Mouse (Mus musculus): ENCODE results near the gene Lrp8. TPM values are rescaled to one million over a fixed set of nuclear protein-coding genes. Genes with fewer than 3 reads are reported as not detected.

Gene Lrp8
- 43.3 and 48.3 TPM in 2 replicates for polyA plus RNA-seq (2016; fragmentation: Nextera tagmentation; extraction: Ambion mirVana)

DNA sequence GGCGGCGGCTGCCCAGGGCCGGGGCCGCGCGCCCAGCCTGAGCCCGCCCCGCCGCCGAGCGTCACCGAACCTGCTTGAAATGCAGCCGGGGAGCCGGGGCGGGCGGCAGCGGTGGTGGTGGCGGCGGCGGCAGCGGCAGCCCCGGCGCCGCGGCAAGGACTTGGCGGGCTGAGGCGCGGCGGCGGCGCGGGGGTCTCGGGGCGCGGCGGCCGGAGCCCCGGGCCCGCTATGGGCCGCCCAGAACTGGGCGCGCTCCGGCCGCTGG is at the start of gene Lrp8:
Gene Lrp8, plus strand, starts transcription at position 77 of the 265 bp plus-strand sequence.
- H3K4me2 ChIP-seq: peak within 1 kb of the TSS; percentile 97
- peak within 1 kb of the TSS; percentile 97 for H3K27ac ChIP-seq
- H3K9ac ChIP-seq: peak within 1 kb of the TSS; percentile 95
- H3K4me3 ChIP-seq (replicated peaks): peak within 1 kb of the TSS; percentile 82
- no peaks in the 10 kb centered on the region for H3K9me3 ChIP-seq
- H3K27me3 ChIP-seq: 0 out of 2 replicates have a peak, but pooled peaks cover 4% of the 10 kb centered on the region
- WGBS: under 1% methylated on average over 37 of the region's 44 CpGs
- ATAC-seq (ENCODE audit: low FRiP score): no peak
- H3K36me3 ChIP-seq (replicated peaks): peaks cover 21% of the 10 kb centered on the region
- peaks cover 55% of the 10 kb centered on the region for H3K4me1 ChIP-seq

DNA sequence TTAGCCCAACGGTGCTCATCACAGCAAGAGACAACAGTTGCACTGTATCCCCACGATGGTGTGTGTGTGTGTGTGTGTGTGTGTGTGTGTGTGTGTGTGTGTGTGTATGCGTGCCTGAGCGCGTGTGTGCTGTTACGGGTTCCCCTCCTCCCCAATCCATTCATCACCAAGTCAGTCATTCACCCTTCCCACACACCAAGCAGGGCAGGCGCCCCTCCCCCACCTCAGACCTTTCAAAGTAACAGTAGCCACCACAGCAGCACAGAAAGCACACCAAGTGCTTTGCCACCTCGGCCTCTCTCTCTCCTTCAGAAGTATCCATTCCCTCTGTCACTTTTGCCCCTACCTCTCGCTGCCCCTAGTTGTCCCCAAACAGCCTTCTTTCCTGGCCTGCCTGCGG is 45.8 kb upstream of the Lrp8 start:
- H3K4me3 ChIP-seq (replicated peaks): no peak overlapping the region
- H3K9me3 ChIP-seq: no peaks in the 10 kb centered on the region
- peaks cover 15% of the 10 kb centered on the region; the same call in 1 of the 2 replicates for H3K27me3 ChIP-seq
- ATAC-seq (ENCODE audit: low FRiP score): peak; percentile 65
- 0 out of 2 replicates have a peak overlapping the region, but pooled peaks have one; percentile 1 for H3K4me2 ChIP-seq
- H3K4me1 ChIP-seq: peaks cover 39% of the 10 kb centered on the region
- no peak overlapping the region for H3K27ac ChIP-seq
- H3K9ac ChIP-seq: no peak overlapping the region
- H3K36me3 ChIP-seq (replicated peaks): no peaks in the 10 kb centered on the region
- WGBS: 12% methylated on average over 7 of the region's 10 CpGs

DNA sequence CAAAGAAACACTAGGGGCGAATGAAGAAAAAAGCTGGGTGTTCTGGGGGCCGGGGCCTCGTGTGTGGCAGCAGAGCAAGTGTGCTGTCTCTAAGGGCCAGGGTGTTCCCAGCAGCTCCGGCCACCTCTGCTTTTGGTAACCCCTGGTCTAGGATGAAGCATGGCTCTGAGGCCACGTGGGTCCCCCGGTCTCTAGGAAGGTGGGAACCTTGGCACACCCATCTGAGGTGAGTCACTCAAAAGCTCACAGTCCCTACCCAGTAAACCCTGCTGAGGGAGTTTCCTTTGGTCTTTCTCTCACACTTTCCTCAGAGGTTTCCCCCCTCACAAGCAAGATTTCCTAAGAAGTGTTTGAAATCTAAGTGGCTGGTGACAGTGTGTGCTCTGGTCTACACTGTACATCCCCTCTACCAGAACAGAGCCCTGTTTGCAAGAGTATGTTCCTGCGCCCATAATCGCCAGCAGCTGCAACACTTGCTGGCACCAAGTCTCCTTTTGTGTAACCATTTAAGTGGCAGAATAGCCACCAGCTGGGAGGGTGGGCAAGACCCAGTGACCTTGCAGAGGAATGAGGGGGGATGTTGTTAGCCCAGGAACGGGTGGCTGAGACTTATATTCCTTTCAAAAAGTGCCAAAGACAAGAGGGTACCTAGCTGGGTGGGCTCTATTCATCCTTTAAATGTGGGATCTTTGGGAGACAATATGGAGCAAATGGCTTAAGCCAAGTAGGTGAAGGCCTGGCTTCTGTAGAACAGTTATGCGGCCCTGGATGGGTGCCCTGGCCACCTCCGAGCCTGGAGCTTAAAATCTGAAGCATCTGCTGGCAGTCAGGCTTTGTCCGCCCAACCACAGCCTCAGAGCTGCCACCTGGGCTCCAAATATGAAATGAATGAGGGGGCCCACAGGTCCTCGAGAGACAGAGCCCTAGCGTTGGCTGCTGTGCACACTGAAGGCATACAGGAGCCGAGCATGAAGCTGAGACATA is 44.3 kb upstream of the Lrp8 start:
- Histone ChIP-seq H3K27me3 (peaks cover 21% of the 10 kb centered on the region; the same call in 1 of the 2 replicates), H3K4me1 (peaks cover 39% of the 10 kb centered on the region), H3K4me2 (no peak overlapping the region), H3K9ac (no peak overlapping the region), H3K27ac (0 out of 2 replicates have a peak overlapping the region, but pooled peaks have one; percentile 19), H3K4me3 (replicated peaks) (no peak overlapping the region), H3K9me3 (no peaks in the 10 kb centered on the region), H3K36me3 (replicated peaks) (no peaks in the 10 kb centered on the region)
- ATAC-seq (ENCODE audit: low FRiP score): 0 out of 2 replicates have a peak, but pooled peaks have one; percentile 39
- 54% methylated on average over 15 of the region's 15 CpGs for WGBS

DNA sequence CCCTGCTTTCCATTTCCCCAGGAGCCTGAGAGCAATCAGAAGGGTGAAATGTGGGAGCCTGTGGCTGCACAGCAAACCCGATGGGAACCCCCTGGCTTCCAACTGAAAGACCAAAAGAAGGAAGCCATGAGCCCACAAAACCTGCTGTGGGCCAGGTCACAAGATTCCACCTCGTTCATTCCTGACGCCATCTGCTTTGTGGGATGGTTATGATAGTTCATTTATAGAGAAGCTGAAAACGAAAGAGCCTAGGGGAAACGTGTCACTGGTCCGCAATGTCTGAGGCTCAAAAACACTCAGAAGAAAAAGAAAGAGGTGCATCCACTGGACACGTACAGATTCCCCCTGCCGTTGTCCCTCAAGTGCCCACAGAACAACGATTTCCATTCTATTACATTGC is 43.1 kb upstream of the Lrp8 start:
- H3K4me3 ChIP-seq (replicated peaks): no peak overlapping the region
- no peaks in the 10 kb centered on the region for H3K9me3 ChIP-seq
- H3K9ac ChIP-seq: no peak overlapping the region
- H3K27ac ChIP-seq: no peak overlapping the region
- H3K36me3 ChIP-seq (replicated peaks): no peaks in the 10 kb centered on the region
- peaks cover 40% of the 10 kb centered on the region for H3K4me1 ChIP-seq
- H3K4me2 ChIP-seq: no peak overlapping the region
- WGBS: 61% methylated on average over 9 of the region's 9 CpGs
- no peak for ATAC-seq (ENCODE audit: low FRiP score)
- H3K27me3 ChIP-seq: peaks cover 21% of the 10 kb centered on the region; the same call in 1 of the 2 replicates

DNA sequence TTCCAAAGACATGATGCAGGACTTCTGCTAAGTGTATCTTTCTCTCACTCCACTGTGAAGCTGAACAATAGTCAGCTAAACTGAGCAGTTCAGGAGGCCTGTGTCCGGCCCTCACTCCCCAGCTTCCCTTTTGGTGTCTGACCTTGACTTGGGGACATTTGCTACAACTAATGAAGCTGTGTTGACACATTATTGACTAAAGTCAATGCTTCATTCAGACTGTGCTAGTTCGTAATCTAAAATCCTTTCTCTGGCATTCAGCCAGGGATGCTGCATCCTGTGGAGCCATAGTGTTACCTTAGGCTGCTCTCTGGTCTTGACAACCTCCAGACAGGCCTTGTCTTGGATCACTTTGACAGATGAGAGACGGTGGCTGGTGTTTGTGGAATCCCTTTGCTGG is 39.1 kb upstream of the Lrp8 start:
- Histone ChIP-seq H3K27ac (no peak overlapping the region), H3K36me3 (replicated peaks) (no peaks in the 10 kb centered on the region), H3K9me3 (no peaks in the 10 kb centered on the region), H3K9ac (no peak overlapping the region), H3K4me1 (peaks cover 35% of the 10 kb centered on the region), H3K4me3 (replicated peaks) (no peak overlapping the region), H3K27me3 (peaks cover 17% of the 10 kb centered on the region; the same call in 1 of the 2 replicates), H3K4me2 (no peak overlapping the region)
- WGBS: 61% methylated on average over 3 of the region's 3 CpGs
- ATAC-seq (ENCODE audit: low FRiP score): no peak

DNA sequence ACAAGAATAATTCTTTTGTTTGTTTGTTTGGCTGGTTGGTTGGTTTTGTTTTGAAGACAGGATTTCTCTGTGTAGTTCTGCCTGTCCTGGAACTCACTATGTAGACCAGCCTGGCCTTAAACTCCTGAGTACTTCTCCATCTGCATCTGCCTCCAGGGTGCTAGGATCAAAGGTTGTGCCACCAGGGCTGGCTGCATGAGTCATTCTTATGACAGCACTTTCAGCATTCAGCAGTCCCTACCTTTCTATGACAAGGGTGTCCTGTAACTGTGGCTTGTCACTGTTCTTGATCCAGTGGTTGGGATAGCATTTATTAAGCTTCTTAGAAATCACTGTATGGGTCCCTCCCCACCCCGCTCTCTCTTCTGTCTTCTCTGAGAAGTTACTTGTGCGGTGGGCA is 38.5 kb upstream of the Lrp8 start:
- Histone ChIP-seq H3K4me2 (no peak overlapping the region), H3K9ac (no peak overlapping the region), H3K4me1 (peaks cover 29% of the 10 kb centered on the region), H3K9me3 (no peaks in the 10 kb centered on the region), H3K27me3 (peaks cover 11% of the 10 kb centered on the region; the same call in 1 of the 2 replicates), H3K36me3 (replicated peaks) (no peaks in the 10 kb centered on the region), H3K27ac (no peak overlapping the region), H3K4me3 (replicated peaks) (no peak overlapping the region)
- no peak for ATAC-seq (ENCODE audit: low FRiP score)
- WGBS: 97% methylated on average over 2 of the region's 2 CpGs

DNA sequence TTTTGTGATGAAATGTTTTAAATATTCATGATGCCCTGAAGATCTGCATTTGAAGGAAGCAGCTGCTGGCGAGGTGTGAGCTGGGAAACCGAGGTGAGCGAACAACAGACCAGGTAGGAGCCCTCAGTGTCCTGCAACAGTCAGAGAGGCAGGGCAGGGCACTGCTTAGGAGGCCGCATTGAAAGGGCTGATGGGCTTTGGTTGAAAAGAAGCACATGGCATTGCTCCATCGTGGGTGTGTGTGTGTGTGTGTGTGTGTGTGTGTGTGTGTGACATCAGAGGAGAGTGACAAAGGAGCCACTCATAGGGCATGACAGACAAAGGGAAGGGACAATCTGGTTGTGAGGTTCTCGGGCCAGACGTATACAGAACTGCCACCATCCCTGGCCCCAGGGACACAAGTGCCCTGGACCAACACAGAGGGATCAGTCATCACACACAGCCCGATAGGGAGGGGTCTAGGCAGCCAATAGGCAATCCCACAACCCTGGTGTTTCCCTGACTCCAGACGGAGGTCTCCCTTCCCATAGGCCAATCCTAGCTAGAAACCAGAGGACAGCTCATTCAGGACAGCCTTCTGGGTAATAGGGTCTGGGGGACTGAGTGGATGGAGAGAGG is 36.8 kb upstream of the Lrp8 start:
- WGBS: 46% methylated on average over 9 of the region's 9 CpGs

DNA sequence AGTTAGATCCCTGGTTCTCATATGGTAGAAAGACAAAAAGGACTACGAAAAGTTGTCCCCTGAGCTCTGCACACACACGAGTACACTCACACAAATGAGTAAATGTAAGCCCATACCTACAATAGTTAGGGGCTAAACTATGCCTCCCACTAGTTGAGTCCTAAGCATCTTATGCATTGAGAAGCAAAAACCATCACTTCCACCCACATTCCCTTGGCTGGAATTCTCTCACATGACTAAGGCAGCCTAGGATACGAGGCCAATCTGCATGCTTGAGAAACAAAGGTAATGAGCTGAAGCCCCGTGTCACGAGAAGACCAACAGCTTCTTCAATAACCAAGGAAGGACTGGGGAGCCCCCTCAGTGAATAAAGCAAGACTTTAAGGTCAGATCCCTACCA is 35.9 kb upstream of the Lrp8 start:
- ATAC-seq (ENCODE audit: low FRiP score): peak; percentile 37; the same call in 1 of the 2 replicates
- Histone ChIP-seq H3K27ac (peak overlapping the region; percentile 33), H3K9me3 (no peaks in the 10 kb centered on the region), H3K9ac (no peak overlapping the region), H3K27me3 (0 out of 2 replicates have a peak, but pooled peaks cover 6% of the 10 kb centered on the region), H3K4me1 (peaks cover 23% of the 10 kb centered on the region), H3K4me2 (no peak overlapping the region), H3K36me3 (replicated peaks) (no peaks in the 10 kb centered on the region), H3K4me3 (replicated peaks) (no peak overlapping the region)
- 36% methylated on average over 5 of the region's 5 CpGs for WGBS

More for the DNA sequence above, 36.8 kb upstream of the Lrp8 start:
- H3K4me1 ChIP-seq: peaks cover 23% of the 10 kb centered on the region
- ATAC-seq (ENCODE audit: low FRiP score): peak; percentile 55
- 0 out of 2 replicates have a peak, but pooled peaks cover 6% of the 10 kb centered on the region for H3K27me3 ChIP-seq
- no peak overlapping the region for H3K4me2 ChIP-seq
- peak overlapping the region; percentile 33 for H3K27ac ChIP-seq
- no peak overlapping the region for H3K9ac ChIP-seq
- no peak overlapping the region for H3K4me3 ChIP-seq (replicated peaks)
- no peaks in the 10 kb centered on the region for H3K36me3 ChIP-seq (replicated peaks)
- H3K9me3 ChIP-seq: no peaks in the 10 kb centered on the region

DNA sequence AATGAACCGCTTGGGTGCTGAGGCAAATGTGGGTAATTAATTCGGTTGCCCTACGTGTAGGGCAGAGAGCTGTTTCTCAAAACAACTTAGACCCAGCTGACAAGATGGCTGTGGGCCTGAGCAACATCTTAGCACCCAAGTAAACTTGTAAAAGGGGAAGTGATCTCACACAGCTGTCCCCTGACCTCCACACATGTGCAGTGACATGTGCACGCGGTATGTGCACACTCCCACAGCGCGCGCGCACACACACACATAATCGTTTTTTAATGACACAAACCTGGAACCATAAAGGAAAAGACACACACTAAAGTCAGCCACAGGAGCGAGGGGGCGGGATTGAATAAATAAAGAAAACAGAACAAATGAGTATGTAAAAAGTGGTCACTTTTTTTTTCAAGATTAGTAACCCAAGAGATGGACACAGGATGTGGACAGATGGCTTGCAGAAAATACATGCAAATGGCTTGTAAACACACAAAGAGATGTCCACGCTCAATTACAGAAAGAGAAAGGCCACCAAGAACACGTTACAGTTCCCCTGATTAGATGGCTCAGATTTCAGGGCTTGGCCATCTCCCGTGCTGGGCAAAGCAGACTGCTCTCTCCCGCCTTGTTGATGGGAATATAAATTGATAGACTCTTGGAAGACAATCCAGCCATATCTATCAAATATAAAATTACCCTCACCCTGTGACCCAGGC is 29.8 kb upstream of the Lrp8 start:
- no peak for ATAC-seq (ENCODE audit: low FRiP score)
- Histone ChIP-seq H3K4me2 (no peak overlapping the region), H3K27me3 (no peaks in the 10 kb centered on the region), H3K27ac (peak overlapping the region; percentile 63), H3K9me3 (no peaks in the 10 kb centered on the region), H3K4me3 (replicated peaks) (no peak overlapping the region), H3K4me1 (peaks cover 39% of the 10 kb centered on the region), H3K9ac (no peak overlapping the region), H3K36me3 (replicated peaks) (no peaks in the 10 kb centered on the region)
- WGBS: 74% methylated on average over 16 of the region's 16 CpGs

DNA sequence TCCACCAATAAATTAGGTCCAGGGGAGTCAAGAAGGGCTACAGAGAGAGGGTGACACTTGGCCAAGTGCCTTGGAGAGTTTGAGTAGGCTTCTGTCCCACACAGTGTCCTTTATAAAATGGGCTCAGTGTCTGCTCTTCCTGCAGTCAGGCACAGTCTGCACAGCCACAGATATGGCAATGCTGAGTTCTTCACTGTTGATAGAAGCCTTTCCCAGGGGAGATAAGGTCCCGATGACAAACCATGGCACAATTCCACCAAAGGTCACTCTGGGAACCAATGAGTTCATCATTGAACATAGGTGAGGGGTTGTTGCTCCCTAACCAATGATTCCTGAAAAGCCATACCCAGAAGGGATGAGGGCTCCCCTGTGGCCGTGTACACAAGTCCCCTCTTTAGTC is 27.2 kb upstream of the Lrp8 start:
- Histone ChIP-seq H3K27me3 (no peaks in the 10 kb centered on the region; the same call in 1 of the 2 replicates), H3K9ac (no peak overlapping the region), H3K9me3 (no peaks in the 10 kb centered on the region), H3K4me3 (replicated peaks) (no peak overlapping the region), H3K27ac (peak overlapping the region; percentile 78; the same call in 1 of the 2 replicates), H3K36me3 (replicated peaks) (no peaks in the 10 kb centered on the region), H3K4me1 (peaks cover 39% of the 10 kb centered on the region), H3K4me2 (no peak overlapping the region)
- 83% methylated on average over 2 of the region's 2 CpGs for WGBS
- ATAC-seq (ENCODE audit: low FRiP score): no peak

DNA sequence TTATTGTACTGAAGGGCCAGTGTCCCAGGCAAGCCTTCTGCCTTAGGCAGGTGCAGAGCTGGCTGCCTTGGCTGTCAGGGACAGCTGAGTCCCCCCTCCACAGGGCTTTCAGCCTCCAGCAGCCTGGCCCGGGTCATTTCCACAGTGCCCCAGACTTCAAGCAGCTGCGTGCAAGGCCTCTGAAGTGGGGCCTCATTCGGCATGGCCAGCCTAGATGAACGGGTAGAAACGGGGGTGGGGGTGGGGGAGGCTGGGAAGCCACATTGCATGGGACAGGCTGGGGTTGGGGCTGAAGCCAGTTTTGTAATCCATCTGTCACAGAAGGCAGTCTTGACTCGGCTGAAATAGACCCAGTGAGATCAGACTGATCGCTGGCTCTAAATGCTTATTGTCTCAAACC is 26.4 kb upstream of the Lrp8 start:
- Histone ChIP-seq H3K4me2 (no peak overlapping the region), H3K27me3 (no peaks in the 10 kb centered on the region; the same call in 1 of the 2 replicates), H3K9me3 (no peaks in the 10 kb centered on the region), H3K4me3 (replicated peaks) (no peak overlapping the region), H3K9ac (peak overlapping the region; percentile 21; the same call in 1 of the 2 replicates), H3K4me1 (peaks cover 47% of the 10 kb centered on the region), H3K27ac (peak overlapping the region; percentile 78), H3K36me3 (replicated peaks) (no peaks in the 10 kb centered on the region)
- ATAC-seq (ENCODE audit: low FRiP score): peak; percentile 77
- 22% methylated on average over 7 of the region's 7 CpGs for WGBS

Measured in forebrain, embryonic 12.5 days (tissue).